In the genomic region with DNA sequence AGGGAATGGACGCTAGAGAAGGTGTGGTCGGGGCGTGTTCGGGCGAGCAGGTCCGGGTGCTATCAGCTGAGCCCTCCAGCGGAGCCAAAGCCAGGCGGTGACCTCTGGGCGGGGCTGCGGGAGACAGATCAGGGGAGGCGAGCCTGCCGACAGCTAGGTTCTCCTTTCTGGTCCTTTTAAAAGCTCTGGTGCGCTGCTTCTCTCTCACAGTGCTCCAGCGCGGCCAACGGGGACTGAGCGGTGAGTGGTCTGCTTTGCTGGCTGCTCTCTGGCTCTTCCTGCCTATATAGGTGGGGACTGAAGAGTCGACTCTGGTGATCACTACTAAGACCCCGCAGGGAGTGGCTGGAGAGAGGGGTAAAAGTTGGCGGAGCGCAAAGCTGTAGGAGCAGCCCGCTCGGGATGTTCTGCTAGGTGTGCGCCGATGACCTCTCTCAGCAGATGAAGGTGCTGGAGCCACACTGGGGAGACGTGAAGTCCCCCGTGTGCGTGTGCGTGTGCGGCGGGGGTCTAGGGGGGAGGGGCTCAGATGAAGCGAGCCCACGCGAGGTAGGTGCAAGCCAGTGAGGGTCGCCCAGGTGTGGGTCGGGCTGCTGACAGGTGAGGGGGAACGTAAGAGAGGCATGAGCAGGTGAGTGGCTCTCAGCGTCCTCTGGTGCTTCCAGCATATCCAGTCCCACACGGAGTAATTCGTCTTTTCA, we compare ENCODE assay signal across 8 mouse cellular contexts. TPM values are rescaled to one million over a fixed set of nuclear protein-coding genes. Genes with fewer than 3 reads are reported as not detected.
A peak's percentile ranks its signal among the peaks of the same experiment; 100 is the strongest.
DNase-seq lines count a peak whose midpoint lies in the region; ATAC-seq and TF ChIP-seq lines count a peak whose summit lies in the region.

No protein-coding gene starts in this region.

- H3K4me1 ChIP-seq in lung, embryonic 14.5 days (ENCODE audit: insufficient read depth): peaks cover 18% of the 10 kb centered on the region; the same call in 1 of the 2 replicates
- peaks cover 26% of the 10 kb centered on the region for H3K4me1 ChIP-seq in neural tube, embryonic 15.5 days

- peak; percentile 30 to 35 for DNase-seq in cerebellum, postnatal 14 days
- no peak for DNase-seq in cerebellum, adult 9-10 months
- peak; percentile 4 for DNase-seq in c-Kit-positive CD71-positive TER-119-negative erythroid progenitor cells, embryonic 14.5 days (ENCODE audit: low read depth)
- peak; percentile 29 for DNase-seq in gastrocnemius, postnatal 25 days
- DNase-seq in kidney, adult 11 months: peak; percentile 62
- peak; percentile 56 for DNase-seq in lung, embryonic 14.5 days
- no peak for DNase-seq in right cerebral cortex, adult 18-20 months

- H3K27me3 ChIP-seq in lung, embryonic 14.5 days (ENCODE audit: insufficient read depth, low read length): peaks cover 48% of the 10 kb centered on the region
- H3K27me3 ChIP-seq in neural tube, embryonic 15.5 days (replicated peaks): peaks cover 42% of the 10 kb centered on the region

- H3K36me3 ChIP-seq in lung, embryonic 14.5 days (ENCODE audit: insufficient read depth): no peaks in the 10 kb centered on the region
- no peaks in the 10 kb centered on the region for H3K36me3 ChIP-seq in neural tube, embryonic 15.5 days

- ATAC-seq in lung, embryonic 14.5 days (ENCODE audit: insufficient read depth): peak; percentile 41; the same call in 1 of the 2 replicates
- ATAC-seq in neural tube, embryonic 15.5 days (ENCODE audit: low FRiP score): peak; percentile 67

- H3K4me2 ChIP-seq in lung, embryonic 14.5 days: peak overlapping the region; percentile 83
- H3K4me2 ChIP-seq in neural tube, embryonic 15.5 days: peak overlapping the region; percentile 94

- H3K27ac ChIP-seq in lung, embryonic 14.5 days (ENCODE audit: low read depth): peak overlapping the region; percentile 74
- no peak overlapping the region for H3K27ac ChIP-seq in neural tube, embryonic 15.5 days (replicated peaks)

- TF ChIP-seq CTCF in lung, embryonic 14.5 days (IDR thresholded peaks at IDR 0.05; ENCODE audit: low read depth): no peak

- peak overlapping the region; percentile 41 for H3K4me3 ChIP-seq in lung, embryonic 14.5 days (ENCODE audit: low read depth, low read length)
- peak overlapping the region; percentile 43 for H3K4me3 ChIP-seq in neural tube, embryonic 15.5 days (replicated peaks)

- H3K9me3 ChIP-seq in lung, embryonic 14.5 days (ENCODE audit: low read depth, low read length): no peaks in the 10 kb centered on the region
- H3K9me3 ChIP-seq in neural tube, embryonic 15.5 days (replicated peaks): no peaks in the 10 kb centered on the region

- H3K9ac ChIP-seq in lung, embryonic 14.5 days: peak overlapping the region; percentile 40
- H3K9ac ChIP-seq in neural tube, embryonic 15.5 days (replicated peaks): peak overlapping the region; percentile 47

- under 1% methylated on average over 40 of the region's 40 CpGs for WGBS in lung, embryonic 14.5 days
- 1% methylated on average over 40 of the region's 40 CpGs for whole genome bisulfite sequencing in neural tube, embryonic 15.5 days

RNA-seq across cellular contexts. Expression of gene Upp1, which starts 0.7 kb away (rescaled TPM):
- 1 to 10 TPM in 1 of 2 experiments, under 1 TPM in 1; 0.23 to 1.7 TPM for total RNA-seq in gastrocnemius, postnatal 25 days (2021)
- polyA plus RNA-seq in lung, embryonic 14.5 days (2014; fragmentation: Nextera tagmentation; extraction: Ambion mirVana): 10.9 and 11.7 TPM in 2 replicates
- 8.0 and 10.2 TPM in 2 replicates for polyA plus RNA-seq in neural tube, embryonic 15.5 days (2015; fragmentation: Nextera tagmentation; extraction: Ambion mirVana)

Comparison
In these comparisons a context has a peak if more than half of its experiments do, and no peak if none do; other contexts are left out.
1. DNase-seq: peak in cerebellum, postnatal 14 days (2 of 2), c-Kit-positive CD71-positive TER-119-negative erythroid progenitor cells, embryonic 14.5 days (single experiment), gastrocnemius, postnatal 25 days (single experiment), kidney, adult 11 months (single experiment) and lung, embryonic 14.5 days (single experiment); none in cerebellum, adult 9-10 months (single experiment) and right cerebral cortex, adult 18-20 months (single experiment).